Mouse (Mus musculus): Measurements from ENCODE around the gene Kcnd3. TPM values are rescaled to one million over a fixed set of nuclear protein-coding genes. Genes with fewer than 3 reads are reported as not detected.
"Not testable (repeated sequence)": the region's sequence is repeated elsewhere in the genome, so short reads cannot be mapped to it uniquely, and the experiment has no call there.

Kcnd3 gene
- total RNA-seq, 2 experiments from 2014 or later = 0.05 TPM; not detected in 1

- ATAC-seq (replicated peaks; ENCODE audit: poor library complexity) = no peak
These were observed 243.6 kb downstream of the Kcnd3 start for GRCm38 (mm10) chr3:105695476-105696386.

GRCm38 (mm10) chr3:105696387-105697147 is 244.4 kb downstream of the Kcnd3 start:
- ATAC-seq (replicated peaks; ENCODE audit: poor library complexity) = no peak

GRCm38 (mm10) chr3:105697148-105697441 is 245.0 kb downstream of the Kcnd3 start:
- ATAC-seq (replicated peaks; ENCODE audit: poor library complexity) = no peak

GRCm38 (mm10) chr3:105698311-105698710 is 246.2 kb downstream of the Kcnd3 start:
- peak; percentile 19; the same call in 1 of the 2 replicates for ATAC-seq (replicated peaks; ENCODE audit: poor library complexity)

GRCm38 (mm10) chr3:105699241-105699933 is 247.3 kb downstream of the Kcnd3 start:
- peak; percentile 82 for ATAC-seq (replicated peaks; ENCODE audit: poor library complexity)

- ATAC-seq (replicated peaks; ENCODE audit: poor library complexity) = not testable (repeated sequence)
These were observed 248.7 kb downstream of the Kcnd3 start for GRCm38 (mm10) chr3:105700786-105701185.

GRCm38 (mm10) chr3:105701399-105701798 is 249.3 kb downstream of the Kcnd3 start:
- ATAC-seq (replicated peaks; ENCODE audit: poor library complexity) = peak; percentile 10

GRCm38 (mm10) chr3:105703571-105703970 is 251.4 kb downstream of the Kcnd3 start:
- ATAC-seq (replicated peaks; ENCODE audit: poor library complexity) = no peak

- peak; percentile 84 for ATAC-seq (replicated peaks; ENCODE audit: poor library complexity)
These were observed 252.2 kb downstream of the Kcnd3 start, which contains the start of gene Inka2 for GRCm38 (mm10) chr3:105704031-105705008. Inka2 (plus strand) TSS chr3:105704599.

GRCm38 (mm10) chr3:105705061-105705549 is 253.0 kb downstream of the Kcnd3 start:
- peak; percentile 21 for ATAC-seq (replicated peaks; ENCODE audit: poor library complexity)

- no peak for ATAC-seq (replicated peaks; ENCODE audit: poor library complexity)
These were observed 253.4 kb downstream of the Kcnd3 start for GRCm38 (mm10) chr3:105705561-105705960.

- no peak for ATAC-seq (replicated peaks; ENCODE audit: poor library complexity)
These were observed 254.4 kb downstream of the Kcnd3 start for GRCm38 (mm10) chr3:105706366-105707020.

GRCm38 (mm10) chr3:105707590-105707989 is 255.5 kb downstream of the Kcnd3 start:
- no peak for ATAC-seq (replicated peaks; ENCODE audit: poor library complexity)

- no peak for ATAC-seq (replicated peaks; ENCODE audit: poor library complexity)
These were observed 258.1 kb downstream of the Kcnd3 start for GRCm38 (mm10) chr3:105710246-105710645.

GRCm38 (mm10) chr3:105711741-105712140 is 259.6 kb downstream of the Kcnd3 start:
- no peak for ATAC-seq (replicated peaks; ENCODE audit: poor library complexity)

GRCm38 (mm10) chr3:105712827-105713226 is 260.7 kb downstream of the Kcnd3 start:
- ATAC-seq (replicated peaks; ENCODE audit: poor library complexity) = no peak

- no peak for ATAC-seq (replicated peaks; ENCODE audit: poor library complexity)
These were observed 262.1 kb downstream of the Kcnd3 start for GRCm38 (mm10) chr3:105714091-105714819.

- no peak for ATAC-seq (replicated peaks; ENCODE audit: poor library complexity)
These were observed 262.7 kb downstream of the Kcnd3 start for GRCm38 (mm10) chr3:105714820-105715167.

Measured in megakaryocyte progenitor cell, adult 5-6 weeks (primary cell).